Mouse (Mus musculus) hindbrain, postnatal 0 days (tissue): ENCODE measurements around the gene Gli3. TPM values are rescaled to one million over a fixed set of nuclear protein-coding genes. Genes with fewer than 3 reads are reported as not detected.

ENCODE experiments used
- ATAC-seq: fragments of 200-750 bp; cut with Nextera tagmentation; 2 replicates; pipeline ENCODE4 v1.8.0; 2017; ENCODE audit warnings: mild to moderate bottlenecking, moderate TSS enrichment, moderate library complexity
- DNase-seq: peaks from one replicate; pipeline ENCODE4 v3.0.0-alpha.2; 2015; ENCODE audit warnings: low spot score
- H3K27ac ChIP-seq: fragments of 300-500 bp; sonication (generic); 2 replicates; pipeline ENCODE4 v1.5.1; 2014; ENCODE audit warnings: mild to moderate bottlenecking
- H3K27me3 ChIP-seq: fragments of 300-500 bp; sonication (generic); 2 replicates; pipeline ENCODE4 v1.6.1; 2014; ENCODE audit warnings: low read length, mixed read lengths; ENCODE audit not compliant: insufficient read depth
- H3K36me3 ChIP-seq: fragments of 300-500 bp; sonication (generic); 2 replicates; pipeline ENCODE4 v1.6.1; 2014; ENCODE audit warnings: low read length, mixed read lengths; ENCODE audit not compliant: insufficient read depth
- H3K4me1 ChIP-seq: fragments of 300-500 bp; sonication (generic); 2 replicates; pipeline ENCODE4 v1.6.1; 2014; ENCODE audit warnings: antibody characterized with exemption, low read length, mixed read lengths; ENCODE audit not compliant: insufficient read depth
- H3K4me2 ChIP-seq: fragments of 300-500 bp; sonication (generic); 2 replicates; pipeline ENCODE4 v1.6.1; 2014; ENCODE audit warnings: low read depth, mild to moderate bottlenecking, low read length, moderate library complexity, mixed read lengths
- H3K4me3 ChIP-seq: fragments of 300-500 bp; sonication (generic); 2 replicates; pipeline ENCODE4 v1.5.1; 2014; ENCODE audit warnings: low read length
- H3K9ac ChIP-seq: fragments of 300-500 bp; sonication (generic); replicated peaks from 2 replicates; pipeline ENCODE4 v1.6.1; 2014; ENCODE audit warnings: mild to moderate bottlenecking, low read length, moderate library complexity, mixed read lengths
- H3K9me3 ChIP-seq: fragments of 300-500 bp; sonication (generic); 2 replicates; pipeline ENCODE4 v1.6.1; 2016; ENCODE audit warnings: low read length, mixed read lengths
- CTCF ChIP-seq: IDR thresholded peaks from 2 replicates; pipeline ENCODE4 v1.5.1; 2016; ENCODE audit warnings: antibody characterized with exemption, control low read depth, low read depth
- WGBS: fragments of 180-500 bp; shearing (Covaris S2); extraction: QIAGEN DNeasy Blood & Tissue Kit; methylation state at CpG from one replicate; pipeline ENCODE4 v1.1.7; 2014; 5-methylcytosine and 5-hydroxymethylcytosine counted together
- polyA plus RNA-seq: library from polyadenylated mRNA; unstranded; fragments of >200 nt; fragmentation: Nextera tagmentation; extraction: Ambion mirVana; gene quantifications from 2 replicates; pipeline ENCODE4 v1.2.1, GENCODE M21; 2015
- total RNA-seq: library from RNA; depleted of rRNA; stranded (reverse); fragments of >200 nt; gene quantifications from 2 replicates; pipeline ENCODE4 v1.2.3, GENCODE M21; 2014

Gene Gli3
- total and polyA plus RNA-seq, 2 experiments from 2014 or later: 3.7 to 7.3 TPM

GRCm38 (mm10) chr13:15664580-15665201 lies 201.7 kb downstream of the Gli3 start:
- no peaks in the 10 kb centered on the region for H3K9me3 ChIP-seq
- no peak overlapping the region for H3K9ac ChIP-seq
- ATAC-seq (no peak), DNase-seq (no peak)
- H3K4me2 ChIP-seq: no peak overlapping the region
- 33% methylated on average over 7 of the region's 7 CpGs for WGBS
- H3K4me3 ChIP-seq: no peak overlapping the region
- no peak overlapping the region for H3K27ac ChIP-seq
- H3K4me1 ChIP-seq: no peaks in the 10 kb centered on the region
- TF ChIP-seq CTCF: no peak
- H3K27me3 ChIP-seq: no peaks in the 10 kb centered on the region
- H3K36me3 ChIP-seq: no peaks in the 10 kb centered on the region

GRCm38 (mm10) chr13:15665514-15665913 lies 202.5 kb downstream of the Gli3 start:
- 88% methylated on average over 8 of the region's 8 CpGs for WGBS
- Histone ChIP-seq H3K9ac (no peak overlapping the region), H3K27me3 (no peaks in the 10 kb centered on the region), H3K27ac (no peak overlapping the region), H3K4me2 (no peak overlapping the region), H3K4me1 (no peaks in the 10 kb centered on the region), H3K36me3 (no peaks in the 10 kb centered on the region), H3K9me3 (no peaks in the 10 kb centered on the region), H3K4me3 (no peak overlapping the region)
- DNase-seq: no peak
- no peak for TF ChIP-seq CTCF
- no peak for ATAC-seq

- TF ChIP-seq CTCF: no peak
- Histone ChIP-seq H3K9ac (no peak overlapping the region), H3K9me3 (no peaks in the 10 kb centered on the region), H3K4me3 (no peak overlapping the region), H3K27me3 (no peaks in the 10 kb centered on the region), H3K4me1 (no peaks in the 10 kb centered on the region), H3K27ac (no peak overlapping the region), H3K4me2 (no peak overlapping the region), H3K36me3 (no peaks in the 10 kb centered on the region)
- no peak for DNase-seq
- WGBS: 78% methylated on average over 9 of the region's 9 CpGs
- no peak for ATAC-seq
Observed at GRCm38 (mm10) chr13:15670144-15670961, 207.3 kb downstream of the Gli3 start.

GRCm38 (mm10) chr13:15670962-15671313 lies 207.9 kb downstream of the Gli3 start:
- 57% methylated on average over 4 of the region's 4 CpGs for WGBS
- Histone ChIP-seq H3K4me2 (no peak overlapping the region), H3K27ac (no peak overlapping the region), H3K9me3 (no peaks in the 10 kb centered on the region), H3K4me1 (no peaks in the 10 kb centered on the region), H3K9ac (no peak overlapping the region), H3K27me3 (no peaks in the 10 kb centered on the region), H3K36me3 (no peaks in the 10 kb centered on the region), H3K4me3 (no peak overlapping the region)
- TF ChIP-seq CTCF: no peak
- DNase-seq (no peak), ATAC-seq (no peak)

- Histone ChIP-seq H3K36me3 (no peaks in the 10 kb centered on the region), H3K4me2 (no peak overlapping the region), H3K4me1 (no peaks in the 10 kb centered on the region), H3K27me3 (no peaks in the 10 kb centered on the region), H3K4me3 (no peak overlapping the region), H3K9ac (no peak overlapping the region), H3K27ac (no peak overlapping the region), H3K9me3 (no peaks in the 10 kb centered on the region)
- DNase-seq (no peak), ATAC-seq (no peak)
- no peak for TF ChIP-seq CTCF
Observed at GRCm38 (mm10) chr13:15675480-15675879, 212.4 kb downstream of the Gli3 start.

GRCm38 (mm10) chr13:15677106-15677760 lies 214.2 kb downstream of the Gli3 start:
- Histone ChIP-seq H3K36me3 (no peaks in the 10 kb centered on the region), H3K27ac (no peak overlapping the region), H3K9me3 (no peaks in the 10 kb centered on the region), H3K9ac (no peak overlapping the region), H3K4me3 (no peak overlapping the region), H3K27me3 (no peaks in the 10 kb centered on the region), H3K4me1 (no peaks in the 10 kb centered on the region), H3K4me2 (no peak overlapping the region)
- WGBS: 80% methylated on average over 4 of the region's 4 CpGs
- no peak for TF ChIP-seq CTCF
- DNase-seq (peak; percentile 19), ATAC-seq (0 out of 2 replicates have a peak, but pooled peaks have one; percentile 4)
